Mouse (Mus musculus) bone marrow, adult 2 months (tissue): ENCODE measurements around the gene Rplp1.

Source experiments
- CTCF ChIP-seq: fragments of 200-500 bp; IDR thresholded peaks from 2 replicates; pipeline ENCODE4 v1.5.1; 2011; ENCODE audit warnings: low read length, control low read depth; ENCODE audit not compliant: control insufficient read depth, insufficient read depth
- POLR2A ChIP-seq: fragments of 200-500 bp; IDR thresholded peaks from 2 replicates; pipeline ENCODE4 v1.6.1; 2011; ENCODE audit warnings: low read depth, mild to moderate bottlenecking, control low read depth, low read length, borderline replicate concordance; ENCODE audit not compliant: control insufficient read depth

DNA sequence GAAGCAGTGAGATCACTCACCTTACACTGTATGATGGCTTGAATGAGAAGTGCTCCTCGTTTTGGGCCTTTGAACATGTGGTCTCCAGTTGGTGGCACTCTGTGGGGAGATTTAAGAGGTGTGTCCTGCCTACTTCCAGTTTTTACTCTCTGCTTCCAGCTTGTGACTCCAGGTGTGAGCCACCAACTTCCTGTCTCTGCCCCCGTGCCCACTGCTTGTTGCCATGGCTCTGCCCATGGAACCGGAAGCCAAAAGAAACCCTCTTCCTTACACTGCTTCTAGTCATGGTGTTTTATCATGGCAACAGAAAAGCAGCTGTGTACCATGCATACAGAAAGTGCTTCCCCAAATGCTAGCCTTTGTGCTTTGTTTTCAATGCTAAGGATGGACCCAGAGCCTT, 32.2 kb downstream of the Rplp1 start:
- TF ChIP-seq CTCF (no peak), POLR2A (no peak)
